Mouse (Mus musculus): ENCODE data around the gene Bach1.

The Bach1 gene

GRCm38 (mm10) chr16:87741034-87741715 lies 42.4 kb downstream of the Bach1 start:
- DNase-seq (ENCODE audit: low spot score in 2 of 2) = no peak

- no peak for DNase-seq (ENCODE audit: low spot score in 2 of 2)
Observed at GRCm38 (mm10) chr16:87743661-87744060, 44.9 kb downstream of the Bach1 start.

DNA sequence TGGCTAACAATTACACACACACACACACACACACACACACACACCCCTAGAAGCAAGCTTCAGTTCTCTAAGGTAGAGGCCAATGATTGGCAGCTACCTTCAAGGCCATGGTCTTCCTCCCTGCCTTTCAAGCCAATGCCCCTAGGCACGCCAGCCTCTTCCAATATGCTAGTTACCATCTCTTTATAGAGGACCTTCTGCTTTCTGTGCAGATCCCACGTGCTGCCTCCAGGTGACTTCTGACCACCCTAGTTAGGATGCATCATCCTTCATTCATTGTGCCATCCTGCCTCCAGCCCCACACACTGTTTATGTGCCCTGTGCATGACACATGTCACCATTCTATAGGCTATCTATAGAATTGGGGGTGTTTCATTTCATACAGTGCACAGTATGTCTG lies 45.6 kb downstream of the Bach1 start:
- DNase-seq (ENCODE audit: low spot score in 2 of 2) = no peak

GRCm38 (mm10) chr16:87745192-87745945 lies 46.6 kb downstream of the Bach1 start:
- no peak for DNase-seq (ENCODE audit: low spot score in 2 of 2)

GRCm38 (mm10) chr16:87746728-87747127 lies 48.0 kb downstream of the Bach1 start:
- DNase-seq (ENCODE audit: low spot score in 2 of 2) = peak; percentile 17 to 53

GRCm38 (mm10) chr16:87751243-87751642 lies 52.5 kb downstream of the Bach1 start:
- no peak for DNase-seq (ENCODE audit: low spot score in 2 of 2)

GRCm38 (mm10) chr16:87752482-87752881 lies 53.7 kb downstream of the Bach1 start:
- no peak for DNase-seq (ENCODE audit: low spot score in 2 of 2)

DNA sequence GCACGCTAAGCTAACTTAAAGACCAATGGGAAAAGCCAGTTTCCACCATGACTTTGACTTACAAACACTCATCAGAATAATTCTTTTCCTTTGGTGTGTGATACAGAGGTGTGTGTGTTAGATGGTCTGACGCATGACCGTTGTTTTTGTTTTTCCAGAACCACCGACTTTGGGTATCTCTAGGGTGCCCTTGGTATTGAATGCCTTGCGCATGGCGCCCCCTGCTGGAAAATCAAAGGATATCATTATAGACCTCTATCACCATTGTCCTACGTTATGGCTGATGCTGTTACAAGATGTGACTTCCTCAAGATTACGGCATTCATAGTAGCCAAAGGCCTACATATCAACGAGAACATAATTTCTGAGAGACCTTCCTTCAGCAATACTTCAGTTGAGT lies 56.1 kb downstream of the Bach1 start:
- no peak for DNase-seq (ENCODE audit: low spot score in 2 of 2)

GRCm38 (mm10) chr16:87755915-87756314 lies 57.2 kb downstream of the Bach1 start:
- no peak for DNase-seq (ENCODE audit: low spot score in 2 of 2)

- DNase-seq (ENCODE audit: low spot score in 2 of 2) = no peak
Observed at GRCm38 (mm10) chr16:87758016-87758415, 59.3 kb downstream of the Bach1 start.

- no peak for DNase-seq (ENCODE audit: low spot score in 2 of 2)
Observed at GRCm38 (mm10) chr16:87764668-87765109, 65.9 kb downstream of the Bach1 start.

DNA sequence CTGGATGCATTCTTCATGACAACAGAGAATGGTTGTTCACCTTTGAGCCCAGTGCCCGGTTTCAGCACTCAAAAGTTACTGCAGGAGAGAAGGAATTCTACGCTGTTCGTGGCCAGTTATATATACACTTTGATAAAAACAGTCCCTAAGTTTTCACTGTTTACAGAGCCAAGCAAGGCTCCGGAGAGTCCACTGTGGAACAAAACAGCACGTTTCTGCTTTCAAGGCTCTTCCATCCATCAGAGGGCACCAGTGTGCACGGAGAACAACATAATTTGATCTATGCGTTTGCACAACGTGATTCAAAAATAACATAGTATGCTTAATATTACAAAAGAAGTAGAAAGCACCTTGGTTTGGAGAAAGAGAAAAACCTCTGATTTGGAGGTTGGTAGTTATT lies 67.2 kb downstream of the Bach1 start:
- DNase-seq (ENCODE audit: low spot score in 2 of 2) = no peak

- DNase-seq (ENCODE audit: low spot score in 2 of 2) = no peak
Observed at GRCm38 (mm10) chr16:87770576-87770975, 71.8 kb downstream of the Bach1 start.

DNA sequence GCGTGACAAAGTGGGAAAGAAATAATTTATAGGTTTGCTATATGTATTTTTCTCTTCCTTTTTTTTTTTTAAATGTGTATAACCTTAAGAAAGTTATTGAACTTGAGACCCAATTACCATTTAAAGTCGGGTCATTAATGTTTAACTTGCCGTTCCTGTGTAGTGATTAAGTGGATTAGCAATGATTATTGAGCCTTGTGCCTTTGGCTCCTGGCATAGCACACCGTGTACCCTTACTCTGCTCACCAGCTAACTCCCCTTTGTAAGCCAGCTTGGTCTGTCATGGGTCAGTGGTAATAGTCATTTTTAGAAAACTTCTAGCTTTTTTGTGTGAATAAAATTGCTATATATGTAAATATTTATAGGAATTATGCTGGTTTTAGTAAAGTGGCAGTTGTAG lies 73.2 kb downstream of the Bach1 start:
- DNase-seq (ENCODE audit: low spot score in 2 of 2) = no peak

DNA sequence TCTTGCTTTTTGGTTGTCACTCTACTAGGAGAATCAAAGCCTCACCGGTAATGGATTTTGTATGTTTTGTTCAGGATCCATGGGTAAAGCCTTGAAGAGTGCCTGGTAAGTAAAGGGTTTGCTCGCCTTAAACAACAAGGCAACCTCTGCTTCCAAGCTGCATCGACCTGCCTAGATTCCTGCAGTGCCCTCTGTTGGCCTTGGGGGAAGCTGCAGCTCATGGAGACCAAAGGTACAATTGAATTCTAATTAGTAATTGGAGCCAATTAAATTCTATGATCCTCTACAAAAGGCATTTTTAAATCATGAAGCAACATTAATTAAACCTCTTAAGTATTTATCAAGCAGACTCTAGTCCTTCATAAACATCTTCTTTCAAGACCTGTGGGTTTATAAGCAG lies 75.7 kb downstream of the Bach1 start:
- DNase-seq (ENCODE audit: low spot score in 2 of 2) = no peak

GRCm38 (mm10) chr16:87777373-87777772 lies 78.6 kb downstream of the Bach1 start:
- DNase-seq (ENCODE audit: low spot score in 2 of 2) = no peak

DNA sequence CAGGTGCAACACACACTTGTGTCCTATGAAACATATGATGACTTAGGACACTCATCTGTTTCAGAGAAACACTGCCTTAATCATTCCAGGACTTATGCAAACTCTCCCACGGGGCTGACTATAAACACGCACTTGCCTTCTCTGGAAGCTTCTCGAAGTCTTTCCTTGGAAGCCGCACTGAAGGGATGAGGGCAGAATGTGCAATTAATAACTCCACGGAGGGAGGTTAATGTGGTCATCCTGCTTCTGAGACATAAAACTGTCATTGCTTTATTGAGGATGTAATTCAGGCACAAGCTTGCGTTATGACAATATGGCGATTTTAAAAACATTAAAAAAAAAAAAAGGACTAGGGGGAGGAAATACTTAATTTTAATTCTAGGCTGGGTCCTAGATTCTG lies 82.9 kb downstream of the Bach1 start:
- DNase-seq (ENCODE audit: low spot score in 2 of 2) = no peak
